Mouse (Mus musculus) spleen, adult 2 months (tissue): ENCODE measurements at regions not wholly inside any gene's neighbourhood (a gene's known extent, or its start where the extent isn't known, plus 50 kb on each side); places are given as distances from the start of the nearest gene placed in this dataset.

Experiments
- DNase-seq, 2 experiments: peaks; one replicate each; pipeline versions ENCODE4 v3.0.0 to v3.0.0-alpha.2; 2012 to 2021; ENCODE audit warnings: low spot score in 2 of 2, low read depth in 1 of 2
- H3K27ac ChIP-seq: fragments of 200-500 bp; 2 replicates; pipeline ENCODE4 v1.5.1; 2012; ENCODE audit warnings: low read length, inconsistent platforms; ENCODE audit not compliant: insufficient read depth
- H3K27me3 ChIP-seq: fragments of 200-500 bp; 2 replicates; pipeline ENCODE4 v1.6.1; 2012; ENCODE audit warnings: mild to moderate bottlenecking, moderate library complexity, low read length, inconsistent platforms; ENCODE audit not compliant: control insufficient read depth, insufficient read depth
- H3K36me3 ChIP-seq: fragments of 200-500 bp; 2 replicates; pipeline ENCODE4 v1.6.1; 2012; ENCODE audit warnings: mild to moderate bottlenecking, low read length, inconsistent platforms; ENCODE audit not compliant: control insufficient read depth, insufficient read depth
- H3K4me1 ChIP-seq: fragments of 200-500 bp; 2 replicates; pipeline ENCODE4 v1.6.1; 2011; ENCODE audit warnings: inconsistent platforms; ENCODE audit not compliant: control insufficient read depth, insufficient read depth, insufficient read length
- H3K4me3 ChIP-seq: fragments of 200-500 bp; 2 replicates; pipeline ENCODE4 v1.5.1; 2011; ENCODE audit warnings: mild to moderate bottlenecking, inconsistent platforms; ENCODE audit not compliant: insufficient read depth, insufficient read length; ENCODE audit errors: extremely low read depth
- CTCF ChIP-seq: fragments of 200-500 bp; IDR thresholded peaks from 2 replicates; pipeline ENCODE4 v1.5.1; 2011; ENCODE audit warnings: mild to moderate bottlenecking, inconsistent platforms; ENCODE audit not compliant: insufficient read depth, insufficient read length, insufficient replicate concordance; ENCODE audit errors: extremely low read depth
- POLR2A ChIP-seq: fragments of 200-500 bp; IDR thresholded peaks from 2 replicates; pipeline ENCODE4 v1.6.1; 2011; ENCODE audit warnings: low read depth, low read length, inconsistent platforms
- WGBS: fragments of 180-500 bp; shearing (Covaris S2); methylation state at CpG from one replicate; pipeline ENCODE4 v1.1.7; 2018; 5-methylcytosine and 5-hydroxymethylcytosine counted together

GRCm38 (mm10) chr2:124918986-124919761 lies 148.8 kb upstream of the Slc24a5 start:
- H3K36me3 ChIP-seq: no peaks in the 10 kb centered on the region
- no peak for TF ChIP-seq CTCF
- TF ChIP-seq POLR2A: no peak
- WGBS: 84% methylated on average over 7 of the region's 7 CpGs
- H3K4me3 ChIP-seq: no peak overlapping the region
- H3K27me3 ChIP-seq: no peaks in the 10 kb centered on the region
- no peak for DNase-seq
- H3K4me1 ChIP-seq: no peaks in the 10 kb centered on the region
- no peak overlapping the region for H3K27ac ChIP-seq

DNA sequence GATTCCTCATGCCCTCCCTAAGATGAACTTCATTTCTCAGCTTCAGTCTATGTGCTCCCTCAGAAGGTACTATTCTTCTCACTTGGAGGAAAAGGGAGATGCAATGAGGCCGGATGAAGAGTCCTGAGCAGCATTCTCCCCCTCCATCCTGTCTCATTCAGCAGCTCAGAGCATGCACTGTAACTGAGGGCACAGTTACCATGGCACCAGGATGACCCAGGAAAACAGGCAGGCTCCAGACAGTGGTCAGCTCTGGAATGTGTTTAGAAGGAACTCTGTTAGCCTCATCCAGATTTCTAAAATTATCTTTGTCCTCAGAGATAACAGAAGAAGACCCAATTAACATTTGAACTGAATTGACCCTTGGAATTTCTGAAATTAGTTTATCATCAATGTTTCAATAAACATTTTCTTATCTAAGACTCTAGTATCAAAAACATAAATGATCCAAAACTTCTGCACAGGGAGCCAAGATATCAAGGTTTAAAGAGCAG lies 148.1 kb upstream of the Slc24a5 start:
- Histone ChIP-seq H3K4me1 (no peaks in the 10 kb centered on the region), H3K27me3 (no peaks in the 10 kb centered on the region), H3K4me3 (no peak overlapping the region), H3K36me3 (no peaks in the 10 kb centered on the region), H3K27ac (no peak overlapping the region)
- no peak for DNase-seq
- WGBS: 87% methylated on average over 1 of the region's 1 CpGs
- TF ChIP-seq CTCF (no peak), POLR2A (no peak)

GRCm38 (mm10) chr2:124920265-124920664 lies 147.7 kb upstream of the Slc24a5 start:
- 79% methylated on average over 2 of the region's 2 CpGs for WGBS
- no peak for TF ChIP-seq POLR2A
- no peak for TF ChIP-seq CTCF
- Histone ChIP-seq H3K4me3 (no peak overlapping the region), H3K27me3 (no peaks in the 10 kb centered on the region), H3K27ac (no peak overlapping the region), H3K4me1 (no peaks in the 10 kb centered on the region), H3K36me3 (no peaks in the 10 kb centered on the region)
- DNase-seq: no peak

- peak; percentile 33; the same call in 1 of the 2 replicates for TF ChIP-seq CTCF
- no peak for TF ChIP-seq POLR2A
- Histone ChIP-seq H3K4me1 (no peaks in the 10 kb centered on the region), H3K27me3 (no peaks in the 10 kb centered on the region), H3K27ac (no peak overlapping the region), H3K36me3 (no peaks in the 10 kb centered on the region), H3K4me3 (no peak overlapping the region)
- peak in 1 of 2 experiments; percentile 18 for DNase-seq
- WGBS: 89% methylated on average over 10 of the region's 10 CpGs
Observed at GRCm38 (mm10) chr2:124927882-124928758, 139.8 kb upstream of the Slc24a5 start.

DNA sequence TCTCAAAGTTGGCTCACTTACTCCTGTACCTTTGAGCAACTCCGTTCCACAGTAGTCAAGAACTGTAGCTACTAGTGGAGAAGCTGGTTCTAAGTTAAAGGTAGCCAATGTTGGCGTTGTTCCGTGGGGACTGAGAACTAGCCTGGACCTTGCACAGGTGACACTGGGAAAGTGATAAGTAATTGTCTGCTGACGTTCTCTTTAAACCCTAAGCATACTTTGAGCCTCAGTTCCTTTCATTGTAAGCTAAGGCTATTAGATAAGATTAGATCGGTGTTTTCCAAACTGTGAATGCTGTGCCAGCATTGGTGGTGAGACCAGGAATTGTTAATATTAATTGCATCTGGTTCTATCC lies 139.2 kb upstream of the Slc24a5 start:
- Histone ChIP-seq H3K27ac (no peak overlapping the region), H3K36me3 (no peaks in the 10 kb centered on the region), H3K4me3 (no peak overlapping the region), H3K27me3 (no peaks in the 10 kb centered on the region), H3K4me1 (no peaks in the 10 kb centered on the region)
- 85% methylated on average over 5 of the region's 5 CpGs for WGBS
- TF ChIP-seq POLR2A (no peak), CTCF (no peak)
- no peak for DNase-seq

GRCm38 (mm10) chr2:124930719-124931118 lies 137.2 kb upstream of the Slc24a5 start:
- Histone ChIP-seq H3K27me3 (no peaks in the 10 kb centered on the region), H3K36me3 (no peaks in the 10 kb centered on the region), H3K4me1 (no peaks in the 10 kb centered on the region), H3K27ac (no peak overlapping the region), H3K4me3 (no peak overlapping the region)
- 75% methylated on average over 7 of the region's 7 CpGs for WGBS
- no peak for DNase-seq
- TF ChIP-seq POLR2A (no peak), CTCF (no peak)
